Mouse (Mus musculus) hematopoietic stem cell, adult 5-6 weeks (primary cell): ENCODE measurements at regions not wholly inside any gene's neighbourhood (a gene's known extent, or its start where the extent isn't known, plus 50 kb on each side); places are given as distances from the start of the nearest gene placed in this dataset.

Experiments used
- ATAC-seq, 2 experiments: fragments of 125-278 bp in 1 of 2; replicated peaks in 1 of 2; 2 replicates each; pipeline ENCODE4 v1.8.0; 2016 to 2017; ENCODE audit warnings: inconsistent platforms in 2 of 2, mild to moderate bottlenecking in 2 of 2, moderate number of reproducible peaks in 2 of 2, low read depth in 1 of 2, moderate TSS enrichment in 1 of 2; ENCODE audit not compliant: low FRiP score in 2 of 2, poor library complexity in 2 of 2, severe bottlenecking in 2 of 2, insufficient read depth in 1 of 2, low TSS enrichment in 1 of 2

DNA sequence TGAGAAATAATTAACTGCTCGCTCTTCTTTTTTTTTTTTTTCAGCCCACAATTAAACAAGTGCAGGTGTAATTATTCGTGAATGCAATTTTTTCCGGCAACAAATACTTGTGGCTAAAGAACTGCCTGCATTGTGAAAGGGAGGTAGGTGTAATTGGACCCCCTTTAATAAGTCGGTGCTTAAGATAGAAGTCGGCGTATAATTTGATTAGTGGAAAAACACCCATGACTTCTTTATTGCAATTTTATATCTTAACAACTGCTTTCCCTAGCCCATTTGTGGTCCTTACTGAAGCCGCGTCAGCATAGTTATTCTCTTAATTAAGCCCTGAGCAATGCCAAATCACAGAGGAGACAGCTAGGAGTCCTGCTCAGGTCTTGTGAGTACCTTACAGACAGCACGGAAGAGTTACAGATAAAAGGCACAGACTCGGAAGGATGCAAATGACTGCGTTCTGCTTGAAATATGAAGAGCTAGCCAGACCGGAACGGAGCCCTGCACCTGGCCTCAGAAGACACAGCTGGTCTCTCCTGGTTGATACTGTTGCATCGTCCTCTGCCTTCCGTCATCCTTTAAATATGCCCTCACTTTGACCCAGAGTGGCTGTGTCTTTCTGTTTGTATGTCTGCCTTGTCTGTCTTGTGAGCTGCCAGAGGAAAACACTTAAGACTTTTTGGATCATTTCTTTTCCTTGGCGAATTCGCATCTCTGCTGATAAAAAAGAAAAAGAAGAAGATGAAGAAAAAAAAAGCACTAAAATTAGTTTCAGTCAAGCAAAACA is 69.5 kb upstream of the Cpm start:
- no peak for ATAC-seq

- ATAC-seq, result no peak
These were observed 70.2 kb upstream of the Cpm start for GRCm38 (mm10) chr10:117558891-117559614.

DNA sequence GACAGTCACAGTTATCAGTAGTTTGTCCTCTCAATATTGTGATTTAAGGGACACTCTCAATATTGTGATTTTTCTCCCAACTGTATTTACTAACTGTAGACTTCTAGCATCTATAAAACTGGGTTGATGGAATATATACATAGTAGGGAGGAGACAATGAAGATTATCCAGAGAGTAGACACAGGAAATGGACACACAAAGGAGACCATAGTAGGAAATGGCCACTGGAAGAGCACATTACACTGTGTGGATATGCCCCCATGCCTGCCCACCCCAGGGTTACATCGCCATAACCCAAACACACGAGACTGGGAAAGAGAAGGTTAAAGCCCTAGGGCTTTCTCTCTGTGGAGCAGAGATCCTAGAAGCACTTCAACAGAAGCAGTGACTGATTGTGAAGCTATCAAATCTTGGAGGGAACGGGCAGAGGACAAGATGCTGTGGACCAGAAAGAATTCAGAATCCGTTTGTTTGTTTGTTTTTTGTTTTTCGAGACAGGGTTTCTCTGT is 71.0 kb upstream of the Cpm start:
- no peak for ATAC-seq

DNA sequence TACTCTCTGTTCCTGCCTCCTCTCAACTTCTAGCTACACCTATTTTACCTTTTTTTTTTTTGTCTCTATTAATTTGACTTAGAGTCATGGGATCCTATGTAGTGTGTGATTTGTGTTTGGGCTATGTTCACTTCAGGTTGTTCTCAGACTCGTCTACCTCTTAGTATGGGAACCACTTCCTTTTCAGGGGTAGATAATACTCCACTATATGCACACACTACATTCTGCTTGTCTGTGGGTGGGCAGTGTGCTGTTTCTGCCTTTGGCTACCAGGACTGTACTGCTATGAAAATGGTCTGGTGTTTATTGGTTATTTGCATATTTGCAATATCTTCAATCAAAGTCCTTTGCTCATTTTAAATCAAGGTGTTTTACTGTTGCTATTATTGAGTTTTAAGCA is 71.6 kb upstream of the Cpm start:
- ATAC-seq, result no peak

GRCm38 (mm10) chr10:117556851-117557542 is 72.3 kb upstream of the Cpm start:
- no peak for ATAC-seq

GRCm38 (mm10) chr10:117556027-117556789 is 73.1 kb upstream of the Cpm start:
- no peak for ATAC-seq

DNA sequence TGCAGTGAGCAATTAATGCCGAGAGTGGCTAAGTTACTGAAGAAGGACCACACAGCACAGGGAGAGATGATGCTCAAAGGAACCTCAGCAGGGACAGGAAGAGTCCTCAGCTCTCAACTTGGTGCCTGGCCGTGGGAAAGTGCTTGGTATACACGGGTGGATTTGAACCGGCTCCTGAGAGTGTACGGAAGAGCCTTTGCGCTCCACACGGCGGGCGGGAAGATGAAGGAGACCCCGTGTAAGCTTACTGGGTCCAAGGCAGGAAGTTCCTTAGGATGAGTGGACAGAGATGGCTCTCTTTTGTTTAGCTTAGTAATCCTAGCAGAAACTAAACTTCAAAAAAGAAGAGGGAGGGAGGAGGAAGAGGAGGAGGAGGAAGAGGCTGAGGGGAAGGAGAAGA is 73.8 kb upstream of the Cpm start:
- no peak for ATAC-seq

DNA sequence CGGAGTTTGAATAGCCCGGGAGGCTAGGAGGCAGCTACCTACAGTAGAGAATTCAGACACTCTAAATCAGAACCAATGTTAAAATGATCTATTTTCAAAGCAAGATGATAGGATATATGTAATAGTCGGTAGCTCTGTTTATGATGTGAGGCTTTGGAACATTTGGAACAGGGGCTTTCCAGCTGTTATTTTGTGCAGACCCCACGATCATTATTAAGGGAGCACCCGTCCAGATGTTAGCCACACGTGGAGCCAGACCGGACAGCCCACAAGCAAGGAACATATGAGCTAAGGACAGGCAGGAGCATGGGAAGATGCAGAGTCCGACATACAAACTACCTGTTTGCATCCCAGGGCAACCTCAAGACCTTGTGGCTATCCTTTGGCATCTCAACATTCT is 74.3 kb upstream of the Cpm start:
- no peak for ATAC-seq

DNA sequence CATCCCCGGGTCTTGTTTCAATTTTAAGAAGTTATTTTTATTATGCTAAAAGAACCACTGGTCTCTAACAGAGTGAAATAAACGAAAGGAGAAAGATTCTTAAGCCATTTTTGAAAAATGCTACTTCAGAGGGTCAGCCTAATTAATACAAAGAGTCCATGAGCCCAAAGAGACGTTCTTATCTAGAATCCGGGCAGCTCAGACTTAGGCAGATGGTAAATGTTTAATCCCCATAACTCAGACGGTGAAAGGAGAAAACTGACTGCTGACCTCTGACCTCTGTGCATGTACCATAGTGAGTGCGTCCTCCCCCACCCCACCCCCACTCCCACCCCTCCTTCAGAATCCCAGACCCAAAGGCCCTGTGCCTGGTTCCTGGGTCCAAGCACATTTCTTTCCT is 74.8 kb upstream of the Cpm start:
- ATAC-seq, result no peak

GRCm38 (mm10) chr10:117553211-117554186 is 75.8 kb upstream of the Cpm start:
- ATAC-seq, result no peak

- no peak for ATAC-seq
These were observed 77.1 kb upstream of the Cpm start for GRCm38 (mm10) chr10:117552049-117552652.

DNA sequence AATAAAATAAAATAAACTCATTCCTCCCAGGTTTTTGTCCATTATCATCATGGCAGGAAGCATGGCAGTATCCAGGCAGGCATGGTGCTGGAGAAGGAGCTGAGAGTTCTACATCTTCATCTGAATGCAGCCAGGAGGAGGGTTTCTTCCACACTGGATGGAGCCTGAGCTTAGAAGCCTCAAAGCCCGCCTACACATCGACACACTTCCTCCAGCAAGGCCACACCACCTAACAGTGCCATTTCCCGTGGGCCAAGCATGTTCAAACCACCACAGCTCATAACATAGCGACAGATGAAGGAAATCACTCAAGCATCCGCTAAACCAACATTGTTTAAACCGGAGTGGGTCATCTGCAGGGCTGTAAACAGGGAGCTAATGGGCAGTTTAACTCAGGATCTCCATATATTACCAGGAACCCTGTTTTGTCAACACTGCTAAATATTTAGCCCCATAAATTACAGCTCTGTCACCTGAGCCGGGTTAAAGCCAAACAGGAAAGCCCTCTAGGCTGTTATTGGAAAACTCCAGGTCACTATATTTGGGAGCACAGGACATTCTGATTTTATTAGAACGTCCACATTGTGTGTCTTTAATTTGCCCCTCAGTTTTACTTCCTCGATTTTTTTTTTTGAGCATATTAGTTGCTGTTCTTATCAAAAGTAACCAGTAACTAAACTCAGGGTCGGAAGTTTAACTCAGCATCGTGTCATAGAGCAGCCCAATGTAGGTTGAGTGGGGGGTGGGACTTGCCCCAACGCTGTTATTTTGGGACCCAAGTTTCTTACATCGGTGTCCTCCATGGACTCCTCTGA is 77.9 kb upstream of the Cpm start:
- ATAC-seq, result no peak

DNA sequence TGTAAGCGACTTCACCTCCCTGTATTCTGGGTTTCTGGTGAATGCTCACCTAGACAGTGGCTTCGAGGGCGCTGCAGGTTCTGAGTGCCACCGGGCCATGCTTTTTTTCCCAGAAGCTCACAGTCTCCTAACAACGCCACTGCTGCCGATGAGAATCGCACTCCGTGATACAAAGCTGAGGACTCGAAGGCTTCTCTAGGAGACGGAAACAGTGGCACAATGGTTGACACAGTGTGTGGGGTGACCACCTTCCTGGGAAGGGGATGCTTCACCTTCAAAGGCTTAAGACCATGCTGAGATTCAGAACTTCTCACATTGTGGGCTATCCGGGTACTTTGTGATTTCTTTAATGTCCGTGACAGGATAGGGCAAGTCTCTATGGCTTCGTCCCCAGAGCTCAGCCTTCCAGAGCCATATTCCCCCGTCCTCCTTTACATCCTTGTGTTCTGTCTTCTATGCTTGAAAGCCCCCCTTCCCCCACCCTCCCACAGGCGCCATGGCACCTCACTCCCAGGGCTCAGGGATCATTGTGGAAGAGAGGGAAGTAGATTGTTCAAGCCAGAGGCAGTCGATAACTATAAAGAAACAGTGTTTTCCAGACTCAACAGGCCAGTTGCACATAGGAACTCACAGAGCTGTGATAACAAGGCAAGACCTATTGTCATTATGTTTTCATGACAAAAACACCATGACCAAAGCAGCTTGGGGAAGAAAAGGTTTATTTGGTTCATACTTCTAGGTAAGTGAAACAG is 79.3 kb upstream of the Cpm start:
- ATAC-seq, result no peak

DNA sequence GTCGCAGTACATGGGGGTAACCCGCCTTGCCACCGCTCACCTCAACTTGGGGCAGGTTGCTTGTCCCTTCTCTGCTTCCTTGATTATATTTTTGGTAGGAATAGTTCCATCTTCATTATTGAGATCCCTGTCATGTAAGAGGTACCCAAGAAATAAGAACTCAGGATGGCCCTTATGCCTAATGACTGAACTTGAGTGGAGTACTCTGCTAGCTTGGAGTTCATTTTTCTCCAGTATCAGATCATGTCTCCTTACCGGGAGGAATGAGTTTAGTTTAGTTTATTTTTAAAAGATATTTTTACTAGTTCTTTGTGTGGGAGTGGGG is 79.8 kb upstream of the Cpm start:
- no peak for ATAC-seq
